ENCODE assay signal across 8 mouse cellular contexts in the genomic region with DNA sequence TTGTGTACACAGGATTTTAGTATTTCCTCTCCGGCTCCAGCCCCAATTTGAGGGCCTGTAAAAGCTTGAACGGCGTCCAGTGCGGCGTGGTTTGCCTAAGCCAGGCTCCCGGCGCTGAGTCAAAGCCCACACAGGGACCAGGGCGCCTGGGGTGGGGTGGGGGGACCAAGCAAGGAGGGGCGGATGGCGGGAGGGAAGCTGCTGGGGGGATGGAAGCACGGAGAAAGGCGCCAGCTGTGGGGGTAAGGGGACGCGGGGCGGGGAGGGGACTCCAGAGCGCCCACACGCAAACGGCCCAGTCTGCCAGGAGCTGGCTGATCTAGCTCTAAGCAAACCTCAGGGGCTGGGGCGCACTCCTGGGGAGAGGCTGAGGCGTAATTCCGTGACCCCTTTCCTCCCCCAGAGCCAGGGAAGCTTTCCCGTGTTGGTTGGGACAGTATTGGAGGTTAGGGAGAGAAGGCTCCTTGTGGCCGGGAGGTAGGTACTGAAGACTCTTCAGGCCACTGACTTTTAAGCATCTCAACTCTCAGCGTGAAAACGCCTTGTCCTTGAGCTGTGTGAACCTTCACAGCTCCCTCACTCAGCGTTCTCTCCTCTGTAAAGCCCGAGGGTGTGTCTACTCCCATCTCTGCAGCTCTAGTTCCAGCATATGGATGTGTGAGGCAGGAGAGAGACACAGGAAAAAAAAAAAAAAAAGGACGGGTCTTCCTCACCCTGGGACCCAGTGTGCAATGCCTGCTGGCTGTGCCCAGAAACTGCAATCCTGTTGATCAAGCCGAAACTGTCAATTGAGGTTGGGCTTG. TPM values are rescaled to one million over a fixed set of nuclear protein-coding genes. Genes with fewer than 3 reads are reported as not detected.
A peak's percentile ranks its signal among the peaks of the same experiment; 100 is the strongest.
DNase-seq lines count a peak whose midpoint lies in the region; ATAC-seq lines count a peak whose summit lies in the region.

No protein-coding gene starts in this region.

- no peak overlapping the region for H3K27ac ChIP-seq in hindbrain, embryonic 14.5 days
- no peak overlapping the region for H3K27ac ChIP-seq in liver, embryonic 15.5 days (replicated peaks)

- ATAC-seq in hindbrain, embryonic 14.5 days (ENCODE audit: low FRiP score), result no peak
- ATAC-seq in liver, embryonic 15.5 days (ENCODE audit: insufficient read depth), result no peak

- no peaks in the 10 kb centered on the region for H3K36me3 ChIP-seq in hindbrain, embryonic 14.5 days (replicated peaks; ENCODE audit: control insufficient read depth, insufficient read depth)
- H3K36me3 ChIP-seq in liver, embryonic 15.5 days (replicated peaks), result no peaks in the 10 kb centered on the region

- peak overlapping the region; percentile 42; the same call in 1 of the 2 replicates for H3K9ac ChIP-seq in hindbrain, embryonic 14.5 days
- H3K9ac ChIP-seq in liver, embryonic 15.5 days, result no peak overlapping the region

- peak; percentile 52 to 71 for DNase-seq in urinary bladder, adult 18-20 months (ENCODE audit: low spot score in 2 of 2)
- DNase-seq in urinary bladder, postnatal 10 days (ENCODE audit: low spot score), result no peak
- DNase-seq in forelimb bud, embryonic 11.5 days (ENCODE audit: low read depth, low spot score), result peak; percentile 48
- DNase-seq in hindbrain, embryonic 14.5 days (ENCODE audit: low spot score), result no peak
- DNase-seq in retina, embryonic 14.5 days (ENCODE audit: low spot score), result peak; percentile 53
- DNase-seq in left cerebral cortex, adult 8-10 months (ENCODE audit: low spot score in 2 of 2), result no peak
- DNase-seq in adrenal gland, adult 8-10 months, result no peak

- peaks cover 10% of the 10 kb centered on the region; the same call in 1 of the 2 replicates for H3K4me1 ChIP-seq in hindbrain, embryonic 14.5 days (replicated peaks; ENCODE audit: control insufficient read depth, insufficient read depth, low read length)
- H3K4me1 ChIP-seq in liver, embryonic 15.5 days (replicated peaks), result 0 out of 2 replicates have a peak, but pooled peaks cover 5% of the 10 kb centered on the region

- H3K27me3 ChIP-seq in hindbrain, embryonic 14.5 days (ENCODE audit: control insufficient read depth, insufficient read depth, low read length), result peaks cover 30% of the 10 kb centered on the region
- peaks cover 80% of the 10 kb centered on the region for H3K27me3 ChIP-seq in liver, embryonic 15.5 days

- H3K4me2 ChIP-seq in hindbrain, embryonic 14.5 days (replicated peaks), result peak overlapping the region; percentile 50
- peak overlapping the region; percentile 13; the same call in 1 of the 2 replicates for H3K4me2 ChIP-seq in liver, embryonic 15.5 days

- WGBS in hindbrain, embryonic 14.5 days, result 3% methylated on average over 28 of the region's 29 CpGs
- WGBS in liver, embryonic 15.5 days (ENCODE audit: insufficient replicate concordance), result 9% methylated on average over 29 of the region's 29 CpGs

- peak overlapping the region; percentile 11; the same call in 1 of the 2 replicates for H3K4me3 ChIP-seq in hindbrain, embryonic 14.5 days (replicated peaks; ENCODE audit: low read length)
- no peak overlapping the region for H3K4me3 ChIP-seq in liver, embryonic 15.5 days (replicated peaks)

- H3K9me3 ChIP-seq in hindbrain, embryonic 14.5 days (ENCODE audit: control insufficient read depth, low read length), result no peaks in the 10 kb centered on the region
- H3K9me3 ChIP-seq in liver, embryonic 15.5 days (replicated peaks), result no peaks in the 10 kb centered on the region

RNA-seq across cellular contexts. Expression of a gene that starts 46.1 kb away (rescaled TPM):
- 3.0 and 3.3 TPM in 2 replicates for polyA plus RNA-seq in hindbrain, embryonic 14.5 days (2014; fragmentation: Nextera tagmentation; extraction: Ambion mirVana)
- 0.88 and 0.96 TPM in 2 replicates for polyA plus RNA-seq in liver, embryonic 15.5 days (2015; fragmentation: Nextera tagmentation; extraction: Ambion mirVana)
- total RNA-seq in left cerebral cortex, adult 8-10 months (2022), result 1 to 10 TPM; 1.3 to 2.1 (median 1.9) TPM
- total RNA-seq in adrenal gland, adult 8-10 months (2022), result 1 to 10 TPM; 1.8 to 3.9 (median 2.2) TPM

Comparison
In these comparisons a context has a peak if more than half of its experiments do, and no peak if none do; other contexts are left out.
1. DNase-seq: peak in urinary bladder, adult 18-20 months (2 of 2), forelimb bud, embryonic 11.5 days (single experiment) and retina, embryonic 14.5 days (single experiment); none in urinary bladder, postnatal 10 days (single experiment), hindbrain, embryonic 14.5 days (single experiment), left cerebral cortex, adult 8-10 months (0 of 2) and adrenal gland, adult 8-10 months (single experiment).